Mouse (Mus musculus): Measurements from ENCODE around the gene Cir1. TPM values are rescaled to one million over a fixed set of nuclear protein-coding genes. Genes with fewer than 3 reads are reported as not detected.

Gene Cir1
- polyA plus RNA-seq, 1 experiment from 2014 or later = 26.0 TPM

DNA sequence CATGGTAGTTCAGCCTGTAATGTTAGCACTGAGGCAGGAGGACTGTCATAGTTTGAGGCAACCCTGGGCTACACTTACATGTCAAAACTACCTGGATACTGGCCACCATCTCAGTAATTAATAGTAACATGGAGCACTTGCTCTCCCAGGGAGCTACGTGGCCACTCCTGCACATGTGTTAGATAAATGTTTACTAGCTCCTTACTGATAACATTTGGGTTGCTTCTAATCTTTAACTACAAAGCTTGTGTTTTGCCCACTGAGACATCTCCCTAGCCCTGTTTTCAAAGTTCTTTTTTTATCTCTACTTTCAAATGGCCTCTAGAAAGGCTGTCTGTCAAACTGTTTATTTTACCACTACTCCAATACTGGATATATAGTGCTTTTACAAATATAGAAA, 10.5 kb downstream of the Cir1 start:
- no peaks in the 10 kb centered on the region for H3K9me3 ChIP-seq
- H3K9ac ChIP-seq (replicated peaks) = no peak overlapping the region
- H3K4me1 ChIP-seq (replicated peaks) = no peaks in the 10 kb centered on the region
- no peak for ATAC-seq (ENCODE audit: insufficient number of reproducible peaks, insufficient read depth, low FRiP score, low TSS enrichment, low read depth)
- peaks cover 68% of the 10 kb centered on the region for H3K36me3 ChIP-seq
- WGBS = 91% methylated on average over 1 of the region's 1 CpGs
- no peak overlapping the region for H3K27ac ChIP-seq
- H3K27me3 ChIP-seq = no peaks in the 10 kb centered on the region
- no peak overlapping the region for H3K4me3 ChIP-seq (replicated peaks)
- H3K4me2 ChIP-seq = no peak overlapping the region

GRCm38 (mm10) chr2:73298841-73299240, 13.7 kb downstream of the Cir1 start:
- ATAC-seq (ENCODE audit: insufficient number of reproducible peaks, insufficient read depth, low FRiP score, low TSS enrichment, low read depth) = no peak
- Histone ChIP-seq H3K4me2 (no peak overlapping the region), H3K9me3 (no peaks in the 10 kb centered on the region), H3K9ac (replicated peaks) (no peak overlapping the region), H3K4me1 (replicated peaks) (no peaks in the 10 kb centered on the region), H3K27ac (no peak overlapping the region), H3K36me3 (peaks cover 61% of the 10 kb centered on the region), H3K4me3 (replicated peaks) (no peak overlapping the region), H3K27me3 (no peaks in the 10 kb centered on the region)
- WGBS = 85% methylated on average over 3 of the region's 3 CpGs

GRCm38 (mm10) chr2:73298154-73298553, 14.3 kb downstream of the Cir1 start:
- Histone ChIP-seq H3K9ac (replicated peaks) (no peak overlapping the region), H3K36me3 (peaks cover 56% of the 10 kb centered on the region), H3K27ac (no peak overlapping the region), H3K4me1 (replicated peaks) (no peaks in the 10 kb centered on the region), H3K4me2 (no peak overlapping the region), H3K4me3 (replicated peaks) (no peak overlapping the region), H3K27me3 (no peaks in the 10 kb centered on the region), H3K9me3 (no peaks in the 10 kb centered on the region)
- WGBS = 86% methylated on average over 7 of the region's 7 CpGs
- no peak for ATAC-seq (ENCODE audit: insufficient number of reproducible peaks, insufficient read depth, low FRiP score, low TSS enrichment, low read depth)

DNA sequence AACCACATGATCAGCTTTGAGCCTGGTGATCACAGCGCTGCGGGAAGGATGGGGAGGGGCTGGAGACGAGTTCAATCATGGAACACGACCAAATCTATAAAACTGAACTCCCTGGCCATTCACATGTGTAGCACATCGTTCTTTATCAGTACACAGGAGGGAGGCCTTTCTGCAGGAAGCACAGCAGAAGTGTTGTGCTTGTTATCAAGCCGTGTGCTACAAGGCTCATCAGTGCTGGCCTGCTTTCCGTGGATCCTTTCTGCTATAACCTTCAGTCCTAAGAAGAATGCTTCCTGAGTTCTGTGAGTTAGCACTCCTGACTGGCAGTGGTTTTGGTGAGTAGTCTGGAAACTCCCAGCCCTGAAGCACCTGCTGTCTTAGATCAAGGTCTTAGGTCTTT, 17.5 kb downstream of the Cir1 start:
- 79% methylated on average over 7 of the region's 7 CpGs for WGBS
- no peaks in the 10 kb centered on the region for H3K4me1 ChIP-seq (replicated peaks)
- peaks cover 48% of the 10 kb centered on the region; the same call in 1 of the 2 replicates for H3K36me3 ChIP-seq
- no peaks in the 10 kb centered on the region for H3K27me3 ChIP-seq
- no peak for ATAC-seq (ENCODE audit: insufficient number of reproducible peaks, insufficient read depth, low FRiP score, low TSS enrichment, low read depth)
- no peak overlapping the region for H3K4me3 ChIP-seq (replicated peaks)
- H3K27ac ChIP-seq = no peak overlapping the region
- no peak overlapping the region for H3K9ac ChIP-seq (replicated peaks)
- H3K9me3 ChIP-seq = no peaks in the 10 kb centered on the region
- no peak overlapping the region for H3K4me2 ChIP-seq

DNA sequence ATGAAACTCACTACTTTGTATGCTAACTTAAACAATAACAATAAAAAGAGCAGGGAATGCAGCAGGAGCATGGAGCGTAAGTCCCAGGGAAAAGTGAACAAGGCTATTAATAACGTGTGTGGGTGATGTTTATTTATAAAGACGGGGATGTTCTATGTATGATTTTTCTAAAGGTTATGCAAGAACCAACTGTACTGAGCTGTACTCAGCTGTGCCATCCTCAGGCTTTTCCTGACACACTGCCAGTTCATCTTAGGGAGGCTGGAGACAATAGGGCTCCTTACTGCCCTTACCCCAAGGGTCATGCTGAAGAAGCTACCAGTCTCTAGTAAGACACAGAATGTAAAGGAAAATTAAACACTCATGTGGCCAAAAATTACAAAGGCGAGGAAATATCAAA, 21.4 kb downstream of the Cir1 start:
- ATAC-seq (ENCODE audit: insufficient number of reproducible peaks, insufficient read depth, low FRiP score, low TSS enrichment, low read depth) = no peak
- H3K27me3 ChIP-seq = no peaks in the 10 kb centered on the region
- H3K4me2 ChIP-seq = no peak overlapping the region
- H3K4me3 ChIP-seq (replicated peaks) = no peak overlapping the region
- no peak overlapping the region for H3K9ac ChIP-seq (replicated peaks)
- no peaks in the 10 kb centered on the region for H3K9me3 ChIP-seq
- no peaks in the 10 kb centered on the region for H3K4me1 ChIP-seq (replicated peaks)
- WGBS = 89% methylated on average over 4 of the region's 4 CpGs
- no peak overlapping the region for H3K27ac ChIP-seq
- peaks cover 58% of the 10 kb centered on the region for H3K36me3 ChIP-seq

DNA sequence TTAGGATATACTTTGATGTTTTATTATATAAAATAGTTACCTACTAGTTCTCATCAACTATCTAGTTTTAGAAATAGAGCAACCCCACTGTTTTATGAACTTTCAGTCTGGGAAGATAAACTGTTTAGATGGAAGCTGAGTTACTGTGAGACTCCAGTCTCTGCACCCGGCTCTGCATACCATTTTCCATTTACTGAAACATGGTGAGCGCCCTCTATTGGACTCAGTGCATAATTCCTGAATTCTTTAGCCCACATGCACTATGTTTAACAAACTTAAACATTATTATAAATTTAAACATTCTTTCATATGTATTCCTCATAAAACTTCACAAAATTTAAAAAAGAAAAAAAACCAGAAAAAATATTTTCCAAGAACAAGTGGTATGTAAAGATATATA, 26.9 kb downstream of the Cir1 start:
- Histone ChIP-seq H3K4me2 (no peak overlapping the region), H3K9me3 (no peaks in the 10 kb centered on the region), H3K27me3 (peaks cover 16% of the 10 kb centered on the region), H3K9ac (replicated peaks) (no peak overlapping the region), H3K4me3 (replicated peaks) (no peak overlapping the region), H3K27ac (no peak overlapping the region), H3K4me1 (replicated peaks) (peaks cover 7% of the 10 kb centered on the region), H3K36me3 (peaks cover 31% of the 10 kb centered on the region)
- no peak for ATAC-seq (ENCODE audit: insufficient number of reproducible peaks, insufficient read depth, low FRiP score, low TSS enrichment, low read depth)
- 5% methylated on average over 2 of the region's 2 CpGs for WGBS

GRCm38 (mm10) chr2:73281707-73282106, 30.8 kb downstream of the Cir1 start:
- Histone ChIP-seq H3K4me3 (replicated peaks) (no peak overlapping the region), H3K27me3 (peaks cover 47% of the 10 kb centered on the region), H3K9ac (replicated peaks) (no peak overlapping the region), H3K4me2 (no peak overlapping the region), H3K27ac (no peak overlapping the region), H3K9me3 (no peaks in the 10 kb centered on the region), H3K36me3 (peaks cover 7% of the 10 kb centered on the region; the same call in 1 of the 2 replicates), H3K4me1 (replicated peaks) (peaks cover 33% of the 10 kb centered on the region)
- WGBS = 9% methylated on average over 7 of the region's 7 CpGs
- ATAC-seq (ENCODE audit: insufficient number of reproducible peaks, insufficient read depth, low FRiP score, low TSS enrichment, low read depth) = no peak

GRCm38 (mm10) chr2:73281048-73281661, 31.3 kb downstream of the Cir1 start:
- no peak for ATAC-seq (ENCODE audit: insufficient number of reproducible peaks, insufficient read depth, low FRiP score, low TSS enrichment, low read depth)

DNA sequence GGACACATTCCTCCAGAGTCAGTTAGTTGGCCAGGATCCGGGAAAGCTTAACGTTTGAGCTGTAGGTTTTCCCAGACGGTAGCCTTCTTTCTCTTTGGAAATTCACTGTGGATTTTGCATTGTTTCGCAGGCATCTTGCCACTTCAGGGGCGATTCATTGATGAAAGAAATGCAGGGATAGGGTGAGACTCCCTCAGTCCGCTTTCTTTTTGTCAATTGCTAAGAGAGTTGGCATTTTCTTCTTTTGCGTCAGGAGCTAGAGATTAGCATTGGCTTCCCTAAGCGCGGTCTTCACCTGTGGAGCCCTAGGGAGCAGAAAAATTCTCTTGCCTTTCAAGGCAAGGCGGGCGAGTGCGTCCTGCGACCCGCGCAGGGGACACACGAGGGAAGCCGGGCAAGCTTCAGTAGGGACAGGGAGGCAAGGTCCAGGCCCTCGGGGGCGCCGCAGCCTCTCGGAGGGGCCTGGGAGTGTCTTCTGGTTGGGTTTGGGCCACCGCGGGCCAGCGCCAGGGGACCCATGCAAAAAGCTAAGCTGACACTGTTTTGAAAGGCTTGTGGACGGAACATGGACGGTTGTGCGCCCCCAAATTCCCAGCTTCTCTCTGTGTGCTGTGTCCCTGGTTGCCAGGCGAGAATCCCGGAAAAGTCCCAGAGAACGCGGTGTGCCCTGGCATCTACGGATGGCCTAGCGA, 32.0 kb downstream of the Cir1 start:
- 2% methylated on average over 33 of the region's 33 CpGs for WGBS
- Histone ChIP-seq H3K9ac (replicated peaks) (0 out of 2 replicates have a peak overlapping the region, but pooled peaks have one; percentile 18), H3K4me3 (replicated peaks) (peak overlapping the region; percentile 23), H3K9me3 (no peaks in the 10 kb centered on the region), H3K27me3 (peaks cover 56% of the 10 kb centered on the region), H3K36me3 (no peaks in the 10 kb centered on the region), H3K4me2 (peak overlapping the region; percentile 42), H3K4me1 (replicated peaks) (peaks cover 33% of the 10 kb centered on the region), H3K27ac (no peak overlapping the region)
- no peak for ATAC-seq (ENCODE audit: insufficient number of reproducible peaks, insufficient read depth, low FRiP score, low TSS enrichment, low read depth)

More at GRCm38 (mm10) chr2:73281048-73281661, 31.3 kb downstream of the Cir1 start:
- Histone ChIP-seq H3K4me2 (peak overlapping the region; percentile 42), H3K4me1 (replicated peaks) (peaks cover 33% of the 10 kb centered on the region), H3K4me3 (replicated peaks) (peak overlapping the region; percentile 23), H3K9me3 (no peaks in the 10 kb centered on the region), H3K27me3 (peaks cover 50% of the 10 kb centered on the region), H3K9ac (replicated peaks) (0 out of 2 replicates have a peak overlapping the region, but pooled peaks have one; percentile 18), H3K36me3 (peaks cover 2% of the 10 kb centered on the region; the same call in 1 of the 2 replicates), H3K27ac (no peak overlapping the region)
- 9% methylated on average over 22 of the region's 22 CpGs for WGBS

- Histone ChIP-seq H3K4me1 (replicated peaks) (peaks cover 36% of the 10 kb centered on the region), H3K9me3 (no peaks in the 10 kb centered on the region), H3K36me3 (no peaks in the 10 kb centered on the region), H3K4me3 (replicated peaks) (peak overlapping the region; percentile 29), H3K27me3 (peaks cover 59% of the 10 kb centered on the region), H3K9ac (replicated peaks) (no peak overlapping the region), H3K27ac (no peak overlapping the region), H3K4me2 (peak overlapping the region; percentile 52)
- under 1% methylated on average over 31 of the region's 31 CpGs for WGBS
- no peak for ATAC-seq (ENCODE audit: insufficient number of reproducible peaks, insufficient read depth, low FRiP score, low TSS enrichment, low read depth)
These were observed 33.0 kb downstream of the Cir1 start for GRCm38 (mm10) chr2:73279271-73280038.

DNA sequence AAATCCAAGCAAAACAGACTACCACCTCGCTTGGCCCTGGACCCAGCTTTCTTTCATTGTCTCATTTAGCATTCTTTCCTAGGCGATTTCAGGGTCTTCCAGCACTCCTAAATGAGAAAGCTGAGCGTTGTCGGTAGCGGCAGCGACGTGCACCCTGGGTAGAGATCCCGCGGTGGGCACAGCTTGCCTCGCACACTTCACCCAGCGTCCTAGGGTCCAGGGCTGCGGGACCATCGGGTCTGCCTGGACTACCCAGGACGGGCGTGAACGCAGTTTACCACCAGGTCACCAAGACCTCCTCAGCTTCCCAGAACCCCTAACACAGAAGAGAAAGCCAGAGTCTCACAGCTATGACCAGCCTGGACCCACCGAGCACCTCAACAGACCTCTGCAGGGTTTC, 33.6 kb downstream of the Cir1 start:
- peaks cover 65% of the 10 kb centered on the region for H3K27me3 ChIP-seq
- peak; percentile 60; the same call in 1 of the 2 replicates for ATAC-seq (ENCODE audit: insufficient number of reproducible peaks, insufficient read depth, low FRiP score, low TSS enrichment, low read depth)
- WGBS = 2% methylated on average over 17 of the region's 17 CpGs
- H3K4me1 ChIP-seq (replicated peaks) = peaks cover 42% of the 10 kb centered on the region
- H3K27ac ChIP-seq = no peak overlapping the region
- H3K9me3 ChIP-seq = no peaks in the 10 kb centered on the region
- H3K9ac ChIP-seq (replicated peaks) = no peak overlapping the region
- H3K4me2 ChIP-seq = peak overlapping the region; percentile 52
- peak overlapping the region; percentile 29 for H3K4me3 ChIP-seq (replicated peaks)
- no peaks in the 10 kb centered on the region for H3K36me3 ChIP-seq

Measured in limb, embryonic 12.5 days (tissue).